Mouse (Mus musculus): Measurements from ENCODE around the gene Tomm40. TPM values are rescaled to one million over a fixed set of nuclear protein-coding genes. Genes with fewer than 3 reads are reported as not detected.

Gene Tomm40
- total and polyA plus RNA-seq, 2 experiments from 2014 or later = 113 to 147 TPM

- WGBS = 95% methylated on average over 4 of the region's 4 CpGs
- no peak overlapping the region for H3K4me3 ChIP-seq (ENCODE audit: low read depth, low read length)
- peaks cover 14% of the 10 kb centered on the region; the same call in 1 of the 2 replicates for H3K36me3 ChIP-seq (ENCODE audit: insufficient read depth)
- H3K4me1 ChIP-seq (ENCODE audit: insufficient read depth) = 0 out of 2 replicates have a peak, but pooled peaks cover 6% of the 10 kb centered on the region
- H3K4me2 ChIP-seq (ENCODE audit: low read depth) = no peak overlapping the region
- no peak overlapping the region for H3K9ac ChIP-seq
- no peak overlapping the region for H3K27ac ChIP-seq (ENCODE audit: low read depth, low read length)
- DNase-seq (no peak), ATAC-seq (no peak)
- no peak for TF ChIP-seq CTCF (IDR thresholded peaks at IDR 0.05; ENCODE audit: low read depth)
- no peaks in the 10 kb centered on the region; the same call in 1 of the 2 replicates for H3K9me3 ChIP-seq (ENCODE audit: low read length)
- H3K27me3 ChIP-seq (ENCODE audit: insufficient read depth, low read length) = no peaks in the 10 kb centered on the region
These were observed 2.1 kb upstream of the Tomm40 start for GRCm38 (mm10) chr7:19717346-19717745.

- Histone ChIP-seq H3K9ac (peak overlapping the region; percentile 31; the same call in 1 of the 2 replicates), H3K27me3 (ENCODE audit: insufficient read depth, low read length) (no peaks in the 10 kb centered on the region), H3K36me3 (ENCODE audit: insufficient read depth) (peaks cover 18% of the 10 kb centered on the region), H3K27ac (ENCODE audit: low read depth, low read length) (peak overlapping the region; percentile 83), H3K4me3 (ENCODE audit: low read depth, low read length) (no peak overlapping the region), H3K4me1 (ENCODE audit: insufficient read depth) (0 out of 2 replicates have a peak, but pooled peaks cover 6% of the 10 kb centered on the region), H3K9me3 (ENCODE audit: low read length) (no peaks in the 10 kb centered on the region; the same call in 1 of the 2 replicates), H3K4me2 (ENCODE audit: low read depth) (peak overlapping the region; percentile 43)
- ATAC-seq (no peak), DNase-seq (no peak)
- no peak for TF ChIP-seq CTCF (IDR thresholded peaks at IDR 0.05; ENCODE audit: low read depth)
- 80% methylated on average over 2 of the region's 2 CpGs for WGBS
These were observed 1.6 kb upstream of the Tomm40 start for GRCm38 (mm10) chr7:19716822-19717221.

DNA sequence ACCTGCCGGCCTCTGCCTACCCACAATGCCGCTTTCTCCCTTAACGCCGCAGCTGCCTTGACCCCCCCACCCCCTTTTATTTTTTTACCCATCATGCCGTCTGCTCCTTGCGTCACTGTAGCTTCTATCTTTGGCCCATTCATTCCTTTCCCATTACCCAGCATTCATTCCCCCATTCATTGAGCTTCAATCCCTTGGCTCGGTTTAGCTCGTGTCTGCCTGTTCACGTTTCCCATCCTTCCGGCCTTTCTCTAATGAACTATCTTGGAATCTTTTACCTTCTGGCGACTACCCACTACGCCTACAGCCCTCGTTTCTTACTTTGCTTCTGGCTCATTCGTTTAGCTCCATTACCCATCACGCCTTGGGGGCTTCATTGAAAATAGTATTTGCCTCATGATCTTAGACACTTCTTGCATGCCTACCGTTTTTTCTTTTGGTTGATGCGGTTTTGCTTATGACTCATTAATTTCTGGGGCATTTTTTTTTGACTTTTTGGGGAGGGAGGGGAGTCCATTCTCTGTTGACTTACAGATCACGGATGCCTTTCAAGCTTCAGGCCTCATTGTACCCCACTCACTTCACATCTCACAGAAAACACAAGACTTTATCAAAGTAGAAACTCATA is 931 bp upstream of the Tomm40 start:
- Histone ChIP-seq H3K4me2 (ENCODE audit: low read depth) (peak overlapping the region; percentile 43), H3K27me3 (ENCODE audit: insufficient read depth, low read length) (no peaks in the 10 kb centered on the region), H3K9me3 (ENCODE audit: low read length) (no peaks in the 10 kb centered on the region; the same call in 1 of the 2 replicates), H3K9ac (peak overlapping the region; percentile 31), H3K36me3 (ENCODE audit: insufficient read depth) (peaks cover 24% of the 10 kb centered on the region), H3K4me1 (ENCODE audit: insufficient read depth) (0 out of 2 replicates have a peak, but pooled peaks cover 6% of the 10 kb centered on the region), H3K27ac (ENCODE audit: low read depth, low read length) (peak overlapping the region; percentile 83), H3K4me3 (ENCODE audit: low read depth, low read length) (peak overlapping the region; percentile 25)
- ATAC-seq (no peak), DNase-seq (no peak)
- no peak for TF ChIP-seq CTCF (IDR thresholded peaks at IDR 0.05; ENCODE audit: low read depth)
- WGBS = 4% methylated on average over 18 of the region's 18 CpGs

- no peak for ATAC-seq
- Histone ChIP-seq H3K9ac (peak overlapping the region; percentile 94), H3K27ac (ENCODE audit: low read depth, low read length) (peak overlapping the region; percentile 85), H3K9me3 (ENCODE audit: low read length) (no peaks in the 10 kb centered on the region), H3K4me2 (ENCODE audit: low read depth) (peak overlapping the region; percentile 97), H3K4me3 (ENCODE audit: low read depth, low read length) (peak overlapping the region; percentile 94), H3K4me1 (ENCODE audit: insufficient read depth) (0 out of 2 replicates have a peak, but pooled peaks cover 6% of the 10 kb centered on the region), H3K27me3 (ENCODE audit: insufficient read depth, low read length) (no peaks in the 10 kb centered on the region), H3K36me3 (ENCODE audit: insufficient read depth) (peaks cover 29% of the 10 kb centered on the region)
- DNase-seq = no peak
- no peak; the same call in 1 of the 2 replicates for TF ChIP-seq CTCF (IDR thresholded peaks at IDR 0.05; ENCODE audit: low read depth)
- under 1% methylated on average over 35 of the region's 39 CpGs for WGBS
These were observed 402 bp downstream of the Tomm40 start for GRCm38 (mm10) chr7:19714836-19715235.

DNA sequence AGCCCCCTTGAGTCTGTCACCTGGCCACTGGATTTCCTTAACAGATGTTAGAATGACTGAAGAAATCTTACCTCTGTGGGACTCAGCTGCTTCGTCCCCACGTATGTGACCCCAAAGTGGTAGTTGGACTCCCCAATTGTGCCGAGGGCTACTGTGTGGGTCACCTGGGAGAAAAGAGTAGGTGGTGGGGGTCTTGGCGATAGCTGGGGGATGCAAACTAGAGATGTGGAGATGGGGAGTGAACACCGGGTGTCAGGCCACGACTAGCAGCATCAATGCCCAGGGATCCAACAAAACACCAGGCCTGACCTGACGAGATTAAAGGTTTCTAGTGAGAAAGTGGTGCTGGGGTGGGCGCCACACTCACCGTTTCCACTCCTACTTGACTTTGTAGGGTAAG is 1.6 kb downstream of the Tomm40 start:
- H3K9ac ChIP-seq = no peak overlapping the region
- H3K27ac ChIP-seq (ENCODE audit: low read depth, low read length) = no peak overlapping the region
- no peaks in the 10 kb centered on the region for H3K27me3 ChIP-seq (ENCODE audit: insufficient read depth, low read length)
- peaks cover 40% of the 10 kb centered on the region for H3K36me3 ChIP-seq (ENCODE audit: insufficient read depth)
- H3K4me3 ChIP-seq (ENCODE audit: low read depth, low read length) = no peak overlapping the region
- 92% methylated on average over 9 of the region's 9 CpGs for WGBS
- 0 out of 2 replicates have a peak, but pooled peaks cover 6% of the 10 kb centered on the region for H3K4me1 ChIP-seq (ENCODE audit: insufficient read depth)
- H3K4me2 ChIP-seq (ENCODE audit: low read depth) = no peak overlapping the region
- no peaks in the 10 kb centered on the region for H3K9me3 ChIP-seq (ENCODE audit: low read length)
- no peak for ATAC-seq
- DNase-seq = no peak
- no peak for TF ChIP-seq CTCF (IDR thresholded peaks at IDR 0.05; ENCODE audit: low read depth)

DNA sequence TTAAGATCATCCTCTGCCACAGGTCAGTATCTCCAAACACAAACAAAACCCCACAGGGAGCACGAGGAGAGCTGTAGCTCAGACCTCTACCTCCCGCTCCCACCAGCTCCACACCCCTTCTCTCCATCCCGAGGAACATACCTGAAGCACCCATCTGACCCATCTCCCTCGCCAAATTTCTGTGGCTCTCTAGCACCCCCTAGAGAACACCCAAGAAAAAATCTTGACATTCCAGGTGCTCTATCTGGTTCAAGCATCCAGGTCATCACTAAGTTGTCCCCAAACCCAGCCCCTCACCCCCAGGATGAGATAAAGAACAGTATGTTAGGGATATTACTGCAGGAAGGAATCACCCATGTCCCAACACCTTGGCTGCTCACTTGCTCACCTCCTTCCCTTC is 2.0 kb downstream of the Tomm40 start:
- Histone ChIP-seq H3K9ac (no peak overlapping the region), H3K4me1 (ENCODE audit: insufficient read depth) (0 out of 2 replicates have a peak, but pooled peaks cover 6% of the 10 kb centered on the region), H3K27ac (ENCODE audit: low read depth, low read length) (no peak overlapping the region), H3K9me3 (ENCODE audit: low read length) (no peaks in the 10 kb centered on the region), H3K4me2 (ENCODE audit: low read depth) (no peak overlapping the region), H3K36me3 (ENCODE audit: insufficient read depth) (peaks cover 41% of the 10 kb centered on the region), H3K27me3 (ENCODE audit: insufficient read depth, low read length) (no peaks in the 10 kb centered on the region), H3K4me3 (ENCODE audit: low read depth, low read length) (no peak overlapping the region)
- DNase-seq (no peak), ATAC-seq (no peak)
- 50% methylated on average over 4 of the region's 4 CpGs for WGBS
- peak; percentile 52 for TF ChIP-seq CTCF (IDR thresholded peaks at IDR 0.05; ENCODE audit: low read depth)

- no peak overlapping the region for H3K27ac ChIP-seq (ENCODE audit: low read depth, low read length)
- 0 out of 2 replicates have a peak, but pooled peaks cover 6% of the 10 kb centered on the region for H3K4me1 ChIP-seq (ENCODE audit: insufficient read depth)
- no peak overlapping the region for H3K4me3 ChIP-seq (ENCODE audit: low read depth, low read length)
- no peak for ATAC-seq
- H3K9ac ChIP-seq = no peak overlapping the region
- H3K27me3 ChIP-seq (ENCODE audit: insufficient read depth, low read length) = no peaks in the 10 kb centered on the region
- no peak for DNase-seq
- no peak overlapping the region for H3K4me2 ChIP-seq (ENCODE audit: low read depth)
- WGBS = 59% methylated on average over 4 of the region's 4 CpGs
- peak; percentile 64 for TF ChIP-seq CTCF (IDR thresholded peaks at IDR 0.05; ENCODE audit: low read depth)
- H3K9me3 ChIP-seq (ENCODE audit: low read length) = no peaks in the 10 kb centered on the region
- H3K36me3 ChIP-seq (ENCODE audit: insufficient read depth) = peaks cover 41% of the 10 kb centered on the region
These were observed 2.8 kb downstream of the Tomm40 start for GRCm38 (mm10) chr7:19712414-19712813.

Measured in forebrain, postnatal 0 days (tissue).